Mouse (Mus musculus): ENCODE data around the gene Inpp4a.

Inpp4a gene

GRCm38 (mm10) chr1:37323208-37323607, 23.5 kb downstream of the Inpp4a start:
- DNase-seq (ENCODE audit: low spot score) = no peak

GRCm38 (mm10) chr1:37324569-37324968, 24.9 kb downstream of the Inpp4a start:
- DNase-seq (ENCODE audit: low spot score) = no peak

GRCm38 (mm10) chr1:37327311-37327710, 27.6 kb downstream of the Inpp4a start:
- no peak for DNase-seq (ENCODE audit: low spot score)

GRCm38 (mm10) chr1:37329132-37329531, 29.5 kb downstream of the Inpp4a start:
- DNase-seq (ENCODE audit: low spot score) = no peak

- no peak for DNase-seq (ENCODE audit: low spot score)
Observed at GRCm38 (mm10) chr1:37329831-37330230, 30.2 kb downstream of the Inpp4a start.

- DNase-seq (ENCODE audit: low spot score) = no peak
Observed at GRCm38 (mm10) chr1:37332756-37333155, 33.1 kb downstream of the Inpp4a start.

GRCm38 (mm10) chr1:37333741-37334440, 34.2 kb downstream of the Inpp4a start:
- DNase-seq (ENCODE audit: low spot score) = no peak

GRCm38 (mm10) chr1:37336022-37336421, 36.4 kb downstream of the Inpp4a start:
- DNase-seq (ENCODE audit: low spot score) = no peak

GRCm38 (mm10) chr1:37336794-37337193, 37.1 kb downstream of the Inpp4a start:
- no peak for DNase-seq (ENCODE audit: low spot score)

- no peak for DNase-seq (ENCODE audit: low spot score)
Observed at GRCm38 (mm10) chr1:37337273-37337672, 37.6 kb downstream of the Inpp4a start.

- no peak for DNase-seq (ENCODE audit: low spot score)
Observed at GRCm38 (mm10) chr1:37339144-37339543, 39.5 kb downstream of the Inpp4a start.

- no peak for DNase-seq (ENCODE audit: low spot score)
Observed at GRCm38 (mm10) chr1:37341347-37341746, 41.7 kb downstream of the Inpp4a start.

- no peak for DNase-seq (ENCODE audit: low spot score)
Observed at GRCm38 (mm10) chr1:37341914-37342313, 42.2 kb downstream of the Inpp4a start.

- DNase-seq (ENCODE audit: low spot score) = no peak
Observed at GRCm38 (mm10) chr1:37342524-37342923, 42.9 kb downstream of the Inpp4a start.

GRCm38 (mm10) chr1:37343265-37343664, 43.6 kb downstream of the Inpp4a start:
- DNase-seq (ENCODE audit: low spot score) = no peak

- no peak for DNase-seq (ENCODE audit: low spot score)
Observed at GRCm38 (mm10) chr1:37344223-37344916, 44.7 kb downstream of the Inpp4a start.

- DNase-seq (ENCODE audit: low spot score) = no peak
Observed at GRCm38 (mm10) chr1:37347361-37348080, 47.9 kb downstream of the Inpp4a start.

GRCm38 (mm10) chr1:37350886-37351651, 51.4 kb downstream of the Inpp4a start:
- DNase-seq (ENCODE audit: low spot score) = no peak

- no peak for DNase-seq (ENCODE audit: low spot score)
Observed at GRCm38 (mm10) chr1:37351961-37352360, 52.3 kb downstream of the Inpp4a start.

- DNase-seq (ENCODE audit: low spot score) = no peak
Observed at GRCm38 (mm10) chr1:37353456-37353855, 53.8 kb downstream of the Inpp4a start.

- no peak for DNase-seq (ENCODE audit: low spot score)
Observed at GRCm38 (mm10) chr1:37355492-37355891, 55.8 kb downstream of the Inpp4a start.

GRCm38 (mm10) chr1:37356305-37356704, 56.6 kb downstream of the Inpp4a start:
- no peak for DNase-seq (ENCODE audit: low spot score)
